Mouse (Mus musculus) CH12.LX (cell line): ENCODE results near the gene Reln. TPM values are rescaled to one million over a fixed set of nuclear protein-coding genes. Genes with fewer than 3 reads are reported as not detected.

ENCODE experiments used
- DNase-seq: peaks from one replicate; pipeline ENCODE4 v3.0.0-alpha.2; 2013; ENCODE audit errors: extremely low read depth
- H3K27ac ChIP-seq: 2 replicates; pipeline ENCODE4 v1.5.1; 2012; ENCODE audit warnings: low read depth, mild to moderate bottlenecking, control low read depth, moderate library complexity; ENCODE audit not compliant: insufficient read depth
- H3K27me3 ChIP-seq: replicated peaks from 2 replicates; pipeline ENCODE3; 2012; ENCODE audit warnings: inconsistent platforms
- H3K36me3 ChIP-seq, 2 experiments: replicated peaks in 1 of 2; 2 replicates each; pipeline versions ENCODE3 to v1.6.1; 2012; ENCODE audit warnings: inconsistent platforms in 1 of 2, low read length in 1 of 2, mild to moderate bottlenecking in 1 of 2, mixed read lengths in 1 of 2, moderate library complexity in 1 of 2; ENCODE audit not compliant: control insufficient read depth in 1 of 2, insufficient read depth in 1 of 2
- H3K4me1 ChIP-seq, 2 experiments: 2 replicates each; pipeline ENCODE4 v1.6.1; 2012; ENCODE audit warnings: inconsistent platforms in 1 of 2, moderate library complexity in 1 of 2; ENCODE audit not compliant: insufficient read depth in 2 of 2, control insufficient read depth in 1 of 2
- H3K4me2 ChIP-seq: 2 replicates; pipeline ENCODE4 v1.6.1; 2012; ENCODE audit warnings: low read depth, mild to moderate bottlenecking, control low read depth; ENCODE audit not compliant: poor library complexity, insufficient read depth, severe bottlenecking
- H3K4me3 ChIP-seq, 3 experiments: fragments of 150-350 bp in 1 of 3; sonication (generic) in 1 of 3; replicated peaks in 1 of 3; 2 replicates each; pipeline versions ENCODE3 to v1.5.1; 2011 to 2012; ENCODE audit warnings: low read depth in 2 of 3, low read length in 2 of 3, mild to moderate bottlenecking in 2 of 3, moderate library complexity in 2 of 3, control low read depth in 1 of 3, improper control_type of control experiment in 1 of 3, inconsistent platforms in 1 of 3, mixed read lengths in 1 of 3; ENCODE audit not compliant: poor library complexity in 1 of 3
- H3K79me2 ChIP-seq: replicated peaks from 2 replicates; pipeline ENCODE4 v1.6.1; 2012; ENCODE audit warnings: mild to moderate bottlenecking, moderate library complexity; ENCODE audit not compliant: control insufficient read depth, poor library complexity, insufficient read depth, severe bottlenecking; ENCODE audit errors: extremely low read depth
- H3K9ac ChIP-seq: 2 replicates; pipeline ENCODE4 v1.6.1; 2012; ENCODE audit warnings: low read depth, mild to moderate bottlenecking, control low read depth, moderate library complexity; ENCODE audit not compliant: insufficient read depth
- H3K9me3 ChIP-seq: replicated peaks from 2 replicates; pipeline ENCODE3; 2012; ENCODE audit warnings: low read length, inconsistent platforms, mixed read lengths
- BHLHE40 ChIP-seq: IDR thresholded peaks from 2 replicates; pipeline ENCODE4 v1.6.1; 2011; ENCODE audit warnings: mild to moderate bottlenecking, low read depth, low read length, improper control_type of control experiment
- CHD2 ChIP-seq: IDR thresholded peaks from 2 replicates; pipeline ENCODE4 v1.6.1; 2011; ENCODE audit warnings: low read length, improper control_type of control experiment
- E2F4 ChIP-seq: IDR thresholded peaks from 2 replicates; pipeline ENCODE4 v1.6.1; 2011; ENCODE audit warnings: low read depth, low read length, improper control_type of control experiment; ENCODE audit not compliant: insufficient replicate concordance
- ELF1 ChIP-seq: IDR thresholded peaks from 2 replicates; pipeline ENCODE4 v1.6.1; 2014; ENCODE audit warnings: low read depth, mild to moderate bottlenecking, inconsistent platforms, low read length, improper control_type of control experiment
- ETS1 ChIP-seq: conservative IDR thresholded peaks from 2 replicates; pipeline ENCODE4 v1.6.1; 2012; ENCODE audit warnings: low read depth, mild to moderate bottlenecking, inconsistent platforms, low read length, improper control_type of control experiment, moderate library complexity
- IRF4 ChIP-seq: IDR thresholded peaks from 2 replicates; pipeline ENCODE4 v1.6.1; 2014; ENCODE audit warnings: low read depth, mild to moderate bottlenecking, inconsistent platforms, low read length, improper control_type of control experiment
- JUND ChIP-seq: conservative IDR thresholded peaks from 2 replicates; pipeline ENCODE4 v1.6.1; 2011; ENCODE audit warnings: low read depth, low read length, improper control_type of control experiment
- KAT2A ChIP-seq: IDR thresholded peaks from 2 replicates; pipeline ENCODE4 v1.6.1; 2012; ENCODE audit warnings: low read length, improper control_type of control experiment, inconsistent platforms; ENCODE audit not compliant: insufficient replicate concordance
- MAFK ChIP-seq: IDR thresholded peaks from 2 replicates; pipeline ENCODE4 v1.6.1; 2011; ENCODE audit warnings: low read length, improper control_type of control experiment; ENCODE audit not compliant: insufficient replicate concordance
- MAX ChIP-seq: IDR thresholded peaks from 2 replicates; pipeline ENCODE4 v1.6.1; 2011; ENCODE audit warnings: low read length, improper control_type of control experiment
- MAZ ChIP-seq: IDR thresholded peaks from 2 replicates; pipeline ENCODE4 v1.6.1; 2012; ENCODE audit warnings: low read depth, mild to moderate bottlenecking, inconsistent platforms, low read length, improper control_type of control experiment, moderate library complexity
- MEF2A ChIP-seq: IDR thresholded peaks from 2 replicates; pipeline ENCODE4 v1.6.1; 2014; ENCODE audit warnings: low read depth, mild to moderate bottlenecking, inconsistent platforms, low read length, improper control_type of control experiment, borderline replicate concordance
- MXI1 ChIP-seq: IDR thresholded peaks from 2 replicates; pipeline ENCODE4 v1.6.1; 2011; ENCODE audit warnings: mild to moderate bottlenecking, low read depth, low read length, improper control_type of control experiment
- MYC ChIP-seq: IDR thresholded peaks from 2 replicates; pipeline ENCODE4 v1.6.1; 2011; ENCODE audit warnings: low read depth, mild to moderate bottlenecking, improper control_type of control experiment, low read length
- NELFE ChIP-seq: IDR thresholded peaks from 2 replicates; pipeline ENCODE4 v1.6.1; 2011; ENCODE audit warnings: low read depth, low read length, improper control_type of control experiment
- NRF1 ChIP-seq: IDR thresholded peaks from 2 replicates; pipeline ENCODE4 v1.6.1; 2014; ENCODE audit warnings: low read depth, mild to moderate bottlenecking, inconsistent platforms, low read length, improper control_type of control experiment, moderate library complexity
- RCOR1 ChIP-seq: conservative IDR thresholded peaks from 2 replicates; pipeline ENCODE4 v1.6.1; 2012; ENCODE audit warnings: low read depth, mild to moderate bottlenecking, inconsistent platforms, low read length, improper control_type of control experiment
- TBP ChIP-seq: conservative IDR thresholded peaks from 2 replicates; pipeline ENCODE4 v1.6.1; 2011; ENCODE audit warnings: low read depth, low read length, improper control_type of control experiment
- TCF12 ChIP-seq: IDR thresholded peaks from 2 replicates; pipeline ENCODE4 v1.6.1; 2014; ENCODE audit warnings: low read depth, mild to moderate bottlenecking, inconsistent platforms, low read length, improper control_type of control experiment
- UBTF ChIP-seq: IDR thresholded peaks from 2 replicates; pipeline ENCODE4 v1.6.1; 2012; ENCODE audit warnings: low read depth, mild to moderate bottlenecking, inconsistent platforms, low read length, improper control_type of control experiment, moderate library complexity
- USF1 ChIP-seq: IDR thresholded peaks from 2 replicates; pipeline ENCODE4 v1.6.1; 2014; ENCODE audit warnings: low read depth, mild to moderate bottlenecking, inconsistent platforms, low read length, improper control_type of control experiment
- ZC3H11A ChIP-seq: IDR thresholded peaks from 2 replicates; pipeline ENCODE4 v1.6.1; 2012; ENCODE audit warnings: low read depth, mild to moderate bottlenecking, inconsistent platforms, low read length, improper control_type of control experiment
- ZKSCAN1 ChIP-seq: IDR thresholded peaks from 2 replicates; pipeline ENCODE4 v1.6.1; 2012; ENCODE audit warnings: low read depth, inconsistent platforms, low read length, improper control_type of control experiment, borderline replicate concordance
- ZMIZ1 ChIP-seq: IDR thresholded peaks from 2 replicates; pipeline ENCODE4 v1.6.1; 2012; ENCODE audit warnings: low read depth, mild to moderate bottlenecking, inconsistent platforms, low read length, improper control_type of control experiment
- dilution Hi-C: fragments of 300-500 bp; cut with MboI; formaldehyde crosslinking; loops from 2 replicates; pipeline ENCODE4 v1.14.3; 2020; ENCODE audit warnings: low sequenced_read_pairs; ENCODE audit not compliant: extremely low pct_unique_long_range_greater_than_20kb, extremely low pct_ligation_motif_present
- in situ Hi-C: fragments of 300-500 bp; cut with MboI; formaldehyde crosslinking; loops from 3 replicates; pipeline ENCODE4 v1.14.3; 2019; ENCODE audit warnings: low sequenced_read_pairs, low pct_ligation_motif_present, low pct_unique_long_range_greater_than_20kb, mixed read lengths
- polyA plus RNA-seq: library from polyadenylated mRNA; unstranded; fragments of >175 nt; gene quantifications from 2 replicates; pipeline ENCODE4 v1.2.1, GENCODE M21; 2012; ENCODE audit warnings: low read depth; ENCODE audit not compliant: insufficient read length
- total RNA-seq, 2 experiments: library from RNA; depleted of rRNA; stranded (reverse); fragments of 300-350 nt in 1 of 2; fragments of >200 nt in 1 of 2; gene quantifications; 2 replicates each; pipeline ENCODE4 v1.2.3; 2012 to 2014

Reln gene
- total and polyA plus RNA-seq, 3 experiments = 0.03 to 0.04 TPM; not detected in 1

DNA sequence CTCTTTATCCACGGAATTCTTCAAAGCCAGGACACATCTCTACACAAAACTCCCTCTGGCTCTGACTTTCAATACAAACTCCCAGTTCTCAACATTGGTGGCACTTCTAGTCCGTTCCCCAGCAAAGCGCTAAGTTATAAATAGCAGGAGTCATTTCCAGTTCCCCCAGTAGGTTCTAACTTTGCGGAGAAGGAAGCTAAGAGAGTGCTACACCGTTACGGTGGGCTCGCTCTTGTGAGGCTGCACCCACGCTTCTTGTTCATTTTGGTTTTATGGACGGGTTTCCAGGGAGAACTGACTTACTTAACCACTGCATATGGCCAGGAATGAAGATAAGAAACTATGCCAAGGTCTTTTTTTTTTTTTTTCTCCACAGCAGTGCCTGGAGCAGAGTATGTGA, 405.1 kb downstream of the Reln start:
- Histone ChIP-seq H3K36me3 (no peaks in the 10 kb centered on the region), H3K79me2 (no peaks in the 10 kb centered on the region), H3K4me1 (0 out of 4 replicates have a peak, but pooled peaks cover 0 to 2% of the 10 kb centered on the region in 2 experiments), H3K27me3 (no peaks in the 10 kb centered on the region), H3K4me3 (no peak overlapping the region), H3K27ac (no peak overlapping the region), H3K9me3 (no peaks in the 10 kb centered on the region), H3K4me2 (peak overlapping the region; percentile 50; the same call in 1 of the 2 replicates), H3K9ac (no peak overlapping the region)
- dilution Hi-C loops = no loop called here
- DNase-seq = no peak
- in situ Hi-C loops = no loop called here
- TF ChIP-seq TBP = no peak
- TF ChIP-seq UBTF = no peak
- no peak for TF ChIP-seq MXI1
- TF ChIP-seq MEF2A = no peak
- TF ChIP-seq JUND = no peak
- no peak for TF ChIP-seq KAT2A
- no peak for TF ChIP-seq NRF1
- TF ChIP-seq USF1 = no peak
- TF ChIP-seq CHD2 = no peak
- TF ChIP-seq IRF4 = no peak
- no peak for TF ChIP-seq MYC
- no peak for TF ChIP-seq MAZ
- no peak for TF ChIP-seq NELFE
- no peak for TF ChIP-seq TCF12
- no peak for TF ChIP-seq MAX
- TF ChIP-seq BHLHE40 = no peak
- no peak for TF ChIP-seq RCOR1
- TF ChIP-seq E2F4 = no peak

DNA sequence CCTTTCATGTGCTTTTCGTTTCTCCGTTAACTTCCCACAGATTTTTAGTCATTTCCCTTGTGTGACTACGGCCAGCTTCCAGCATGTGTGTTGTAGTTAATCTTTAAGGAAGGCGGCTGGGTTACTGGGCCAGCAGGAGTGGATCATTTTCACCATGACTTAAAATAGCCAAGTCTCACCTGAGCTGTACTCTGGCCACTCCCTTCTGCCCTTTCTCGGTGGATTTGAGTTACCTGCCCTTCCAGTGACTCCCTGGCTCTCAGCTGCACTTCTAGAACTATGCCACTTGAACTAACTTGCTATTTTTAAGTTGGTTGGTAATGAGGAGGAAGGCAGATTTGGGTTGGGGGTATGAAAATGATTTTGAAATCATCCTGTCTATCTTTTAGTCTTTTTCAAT, 406.4 kb downstream of the Reln start:
- H3K27ac ChIP-seq = no peak overlapping the region
- H3K79me2 ChIP-seq = no peaks in the 10 kb centered on the region
- TF ChIP-seq UBTF (no peak), ELF1 (no peak), MAFK (no peak), KAT2A (no peak), IRF4 (no peak), JUND (no peak), ZMIZ1 (no peak), ETS1 (no peak), E2F4 (no peak), NELFE (no peak), ZKSCAN1 (no peak), ZC3H11A (no peak), CHD2 (no peak), RCOR1 (no peak), BHLHE40 (no peak)
- in situ Hi-C loops (no loop called here), dilution Hi-C loops (no loop called here)
- 0 out of 4 replicates have a peak, but pooled peaks cover 0 to 2% of the 10 kb centered on the region in 2 experiments for H3K4me1 ChIP-seq
- H3K36me3 ChIP-seq = no peaks in the 10 kb centered on the region
- no peak for DNase-seq
- H3K9me3 ChIP-seq = no peaks in the 10 kb centered on the region
- no peak overlapping the region for H3K9ac ChIP-seq
- no peak overlapping the region for H3K4me2 ChIP-seq
- H3K4me3 ChIP-seq = no peak overlapping the region
- no peaks in the 10 kb centered on the region for H3K27me3 ChIP-seq
